Mouse (Mus musculus) T-helper 17 cell (primary cell): Measurements from ENCODE around the gene Gm28230.

ENCODE experiments used
- in situ Hi-C, 2 experiments: fragments of 300-600 bp; cut with MboI, MseI; formaldehyde crosslinking; loops; 1 replicate in 1 of 2; 2 replicates in 1 of 2; pipeline ENCODE4 v1.15.1; 2025; ENCODE audit warnings: high pct_unique_total_duplicates in 2 of 2

The Gm28230 gene

DNA sequence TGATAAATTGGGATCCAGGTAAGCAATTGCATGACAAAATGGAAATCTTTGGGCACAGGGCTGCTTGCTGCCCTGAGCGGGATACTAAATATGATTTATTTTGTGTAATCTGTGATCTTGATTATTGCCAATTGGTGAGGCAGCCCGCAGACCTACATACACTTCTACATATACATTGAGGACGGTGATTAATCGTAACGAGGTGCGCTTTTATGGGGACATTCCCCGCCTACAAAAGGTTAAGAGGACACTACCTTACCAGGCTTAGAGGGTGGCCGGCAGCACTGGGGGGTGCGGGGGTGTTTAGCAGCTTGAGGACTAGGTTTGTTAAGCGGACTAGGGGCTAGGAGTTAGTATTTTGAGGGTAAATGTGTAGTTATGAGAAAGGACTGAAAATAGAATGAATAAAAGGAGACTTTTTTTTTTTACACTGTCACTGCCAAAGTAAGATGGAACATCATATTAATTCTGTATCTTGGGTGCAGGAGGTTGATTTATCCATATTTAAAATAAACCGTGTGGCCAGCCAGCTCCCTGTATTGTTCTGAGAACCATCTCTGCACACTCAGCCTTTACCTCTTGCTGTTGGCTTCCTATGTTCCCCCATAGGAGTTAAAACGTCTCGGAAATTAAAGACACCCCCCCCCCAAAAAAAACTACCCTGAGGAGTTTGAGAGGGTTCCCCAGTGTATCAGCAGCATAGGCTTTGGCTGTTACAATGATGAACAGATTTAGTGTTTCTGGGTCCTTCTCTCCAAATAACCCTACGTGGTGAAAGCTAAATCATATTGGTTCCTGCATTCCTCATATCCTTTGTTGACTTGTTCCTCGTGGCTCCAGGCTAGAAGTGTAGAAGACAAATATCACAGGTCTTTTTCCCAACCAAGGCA lies 10.4 kb downstream of the Gm28230 start:
- in situ Hi-C loops: loop anchor here in 1 of 2 experiments (25.0 kb wide), 2 partner anchors 850 to 1875 kb away; no protein-coding TSS in a partner anchor

- in situ Hi-C loops: loop anchor here in 1 of 2 experiments (25.0 kb wide), 2 partner anchors 850 to 1875 kb away; no protein-coding TSS in a partner anchor
Measured at GRCm38 (mm10) chr2:74737578-74738070, 11.1 kb downstream of the Gm28230 start.

DNA sequence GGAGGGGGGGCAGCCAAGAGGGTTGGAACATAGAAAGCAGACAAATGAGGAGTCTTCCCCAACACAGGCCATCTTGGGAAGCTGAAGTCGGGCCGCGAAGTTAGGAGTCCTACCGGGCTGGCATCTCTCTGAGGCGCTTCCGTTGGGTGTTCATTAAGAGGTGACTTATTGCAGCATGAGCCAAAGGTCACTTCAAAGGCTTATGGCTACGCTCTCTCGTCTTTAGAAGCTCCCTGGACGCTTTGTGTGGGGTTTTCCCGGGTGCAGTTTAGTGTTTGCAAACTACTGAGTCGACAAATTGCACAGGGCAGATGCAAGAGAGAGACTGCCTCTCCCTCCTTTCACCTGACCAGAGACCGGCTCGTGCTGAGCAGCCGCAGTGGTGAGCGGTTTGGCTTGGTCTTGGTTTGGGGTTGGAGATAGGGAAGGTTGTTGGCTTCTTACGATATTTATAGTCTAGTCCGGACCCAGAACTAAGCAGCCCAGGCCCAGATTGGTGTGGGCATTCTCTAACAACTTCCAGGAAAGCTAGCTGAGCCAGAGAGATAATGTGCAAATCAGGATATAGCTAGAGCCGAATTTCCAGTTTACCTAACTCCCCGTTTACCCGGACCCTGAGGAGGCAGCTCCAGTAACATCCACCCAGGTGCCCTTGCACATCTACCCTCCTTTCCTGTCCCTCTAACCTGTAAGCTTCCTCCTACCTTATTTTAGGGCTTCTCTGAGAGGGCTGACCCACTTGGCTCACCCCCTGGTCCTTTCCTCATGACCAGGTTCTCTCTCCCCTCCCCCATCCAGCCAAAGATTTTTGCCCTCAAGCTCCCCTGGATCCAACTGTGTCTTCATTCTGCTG lies 12.3 kb downstream of the Gm28230 start:
- in situ Hi-C loops: loop anchor here in 1 of 2 experiments (25.0 kb wide), 2 partner anchors 848 to 1877 kb away; no protein-coding TSS in a partner anchor

DNA sequence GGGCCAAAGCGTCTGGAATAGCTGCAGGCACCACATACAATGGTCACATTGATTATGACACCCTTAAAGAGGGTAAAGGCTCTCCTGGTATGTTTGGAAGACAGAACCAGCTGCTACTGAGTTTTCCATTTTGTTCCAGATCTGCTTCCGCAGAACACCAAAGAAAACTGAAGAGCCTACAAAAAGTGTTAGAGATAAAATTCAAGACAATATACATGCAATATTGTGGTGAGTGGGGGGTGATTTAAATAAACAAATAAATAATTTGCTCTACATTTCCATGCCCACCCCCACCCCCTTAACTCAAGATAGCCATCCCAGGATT lies 12.9 kb downstream of the Gm28230 start:
- in situ Hi-C loops: loop anchor here in 1 of 2 experiments (25.0 kb wide), 2 partner anchors 848 to 1877 kb away; no protein-coding TSS in a partner anchor

DNA sequence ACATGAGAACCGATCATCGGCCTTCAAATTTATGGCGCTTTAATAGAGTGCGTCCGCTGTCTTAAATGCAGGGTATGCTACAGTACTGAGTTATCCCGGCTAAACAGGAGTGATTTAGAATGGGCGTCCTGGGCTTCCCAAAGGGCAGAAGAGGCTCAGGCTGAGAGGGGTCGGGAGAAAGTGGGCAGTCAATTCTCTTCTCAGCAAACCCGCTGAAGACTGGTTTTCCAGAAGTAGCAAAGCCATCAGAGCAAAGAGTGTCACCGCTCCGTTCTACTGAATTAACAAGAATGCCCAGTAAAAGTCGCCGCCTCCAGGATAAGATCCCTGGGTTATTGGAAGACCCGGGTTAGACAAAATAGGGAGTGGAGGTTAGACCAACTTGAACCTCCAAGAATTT lies 13.3 kb downstream of the Gm28230 start:
- in situ Hi-C loops: loop anchor here in 1 of 2 experiments (25.0 kb wide), 2 partner anchors 847 to 1878 kb away; no protein-coding TSS in a partner anchor

DNA sequence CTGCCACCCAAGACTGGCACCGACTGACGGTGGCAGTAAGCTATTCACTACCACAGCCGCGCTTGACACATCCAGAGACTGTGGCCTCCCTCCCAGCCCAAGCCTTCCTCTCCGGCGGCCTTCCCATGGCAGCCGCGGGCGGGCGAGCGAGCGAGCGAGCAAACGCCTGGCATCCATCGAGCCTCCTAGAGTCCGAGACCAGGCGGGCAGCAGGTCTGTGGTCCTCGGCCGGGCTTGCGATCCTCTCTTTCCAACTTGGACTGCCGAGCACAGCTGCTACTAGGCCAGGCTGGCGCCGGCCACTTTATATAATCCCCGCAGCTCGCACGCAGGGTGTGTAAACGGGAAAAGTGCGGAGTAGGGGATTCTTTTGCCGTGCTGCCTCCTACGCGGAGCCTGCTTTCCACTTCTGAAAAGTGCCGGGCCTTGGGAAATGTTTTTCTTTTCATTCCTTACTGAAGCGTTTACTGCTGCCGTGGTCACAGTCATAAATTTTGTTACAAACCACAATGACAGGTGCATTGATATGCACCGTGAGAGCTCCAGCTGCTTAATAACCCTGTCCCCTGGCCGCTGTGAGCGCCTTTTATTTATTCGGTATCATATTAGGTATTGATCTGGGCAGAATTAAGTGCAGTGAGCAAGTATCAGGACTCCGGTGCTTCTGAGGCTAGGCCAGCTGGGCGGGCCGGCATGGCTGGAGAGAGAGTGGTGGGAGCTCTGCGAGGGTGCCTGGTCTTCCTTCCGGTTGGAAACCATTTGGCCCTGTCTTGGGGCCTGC lies 14.0 kb downstream of the Gm28230 start:
- in situ Hi-C loops: loop anchor here in 1 of 2 experiments (25.0 kb wide), 2 partner anchors 847 to 1878 kb away; no protein-coding TSS in a partner anchor

DNA sequence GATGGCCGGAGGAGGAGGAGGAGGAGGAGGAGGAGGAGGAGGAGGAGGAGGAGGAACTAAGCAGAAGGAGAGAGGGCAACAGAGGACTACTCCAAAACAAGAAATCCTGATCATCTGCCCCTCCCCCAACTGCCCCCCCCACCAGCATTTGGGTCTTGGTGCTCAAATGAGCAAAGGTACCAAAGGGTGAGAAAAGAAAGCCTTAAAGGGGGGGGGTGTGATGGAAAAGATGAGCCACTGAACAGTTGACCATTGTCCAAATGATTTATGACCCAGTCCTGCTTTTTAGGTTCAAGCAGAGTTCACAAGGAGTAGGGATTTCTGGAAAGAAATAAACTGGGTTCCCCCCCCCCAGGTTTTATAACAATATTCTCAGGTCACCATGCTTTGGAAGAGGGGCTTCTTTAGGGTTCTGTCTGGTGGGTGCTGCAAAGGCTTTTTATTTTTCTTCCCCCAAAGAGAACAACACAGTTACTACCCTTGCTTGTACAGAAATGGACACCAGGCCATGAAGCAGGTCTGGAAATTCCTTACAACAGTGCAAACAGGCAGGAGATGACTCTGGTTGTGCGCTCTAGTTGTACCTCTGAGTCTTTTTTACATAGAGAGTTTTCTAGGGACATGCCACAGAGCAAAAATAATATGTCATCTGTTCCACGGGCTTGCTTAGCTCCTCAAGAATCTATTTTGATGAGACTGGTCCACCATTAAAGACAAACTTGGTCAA lies 14.9 kb downstream of the Gm28230 start:
- in situ Hi-C loops: loop anchor here in 1 of 2 experiments (25.0 kb wide), 2 partner anchors 846 to 1879 kb away; no protein-coding TSS in a partner anchor

- in situ Hi-C loops: loop anchor here in 1 of 2 experiments (25.0 kb wide), 2 partner anchors 845 to 1880 kb away; no protein-coding TSS in a partner anchor
Measured at GRCm38 (mm10) chr2:74741979-74742277, 15.4 kb downstream of the Gm28230 start.

DNA sequence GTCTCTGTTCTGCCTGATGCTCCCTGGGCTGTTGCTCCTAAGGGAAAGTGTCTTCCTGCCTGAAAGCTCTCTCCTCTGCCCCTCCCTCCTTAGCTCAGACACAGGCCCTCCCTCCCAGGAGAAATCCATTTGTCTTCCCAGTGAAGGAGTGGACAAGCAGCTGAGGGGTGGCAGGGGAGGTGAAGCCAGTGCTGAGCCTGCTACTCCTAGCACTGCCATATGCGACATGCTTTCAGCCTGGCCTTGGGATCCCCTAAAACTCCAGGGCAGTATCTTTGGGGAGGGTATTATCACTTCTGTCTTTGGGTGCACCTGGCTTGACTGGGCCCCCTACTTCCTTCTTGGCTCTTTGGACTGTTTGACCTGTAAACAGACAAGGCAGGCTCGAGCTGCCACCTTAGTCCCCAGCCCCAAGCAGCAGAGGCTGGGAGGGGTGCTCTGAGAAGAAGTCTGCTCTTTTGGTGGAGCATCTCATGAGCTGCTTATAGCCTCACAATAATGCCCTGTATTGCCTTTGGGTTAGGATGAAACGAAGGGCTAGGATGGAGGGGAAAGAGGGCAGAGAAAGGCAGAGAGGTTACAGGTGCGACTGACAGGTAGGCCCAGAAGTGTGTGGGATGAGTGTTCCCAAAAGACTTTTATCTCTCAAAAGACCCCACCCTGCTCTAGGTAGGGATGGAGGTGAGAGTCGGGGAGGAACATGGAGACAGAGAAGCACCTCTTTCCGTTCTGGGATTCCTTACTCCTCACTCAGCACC lies 19.2 kb downstream of the Gm28230 start:
- in situ Hi-C loops: loop anchor here in 1 of 2 experiments (25.0 kb wide), 2 partner anchors 842 to 1883 kb away; no protein-coding TSS in a partner anchor

- in situ Hi-C loops: loop anchor here in 1 of 2 experiments (25.0 kb wide), 2 partner anchors 841 to 1884 kb away; no protein-coding TSS in a partner anchor
Measured at GRCm38 (mm10) chr2:74746298-74746921, 19.9 kb downstream of the Gm28230 start.

DNA sequence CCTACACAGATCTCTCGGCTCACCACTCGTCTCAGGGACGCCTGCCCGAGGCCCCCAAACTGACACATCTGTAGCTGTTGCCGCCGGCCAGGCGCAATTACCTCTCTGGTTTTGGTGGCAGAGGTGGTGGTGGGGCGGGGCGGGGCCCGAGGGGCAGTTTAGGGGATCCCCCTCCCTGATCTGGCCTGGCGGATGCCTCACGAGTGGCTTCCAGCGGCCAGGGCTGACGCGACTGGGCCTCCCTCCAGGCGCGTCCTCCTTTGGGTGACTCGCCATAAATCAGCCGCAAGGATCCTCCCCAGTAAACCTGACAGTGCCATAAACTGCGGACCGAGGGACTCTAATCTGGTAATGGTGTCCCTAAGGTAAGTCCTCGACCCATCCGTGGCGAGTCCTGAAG lies 20.5 kb downstream of the Gm28230 start:
- in situ Hi-C loops: loop anchor here in 1 of 2 experiments (25.0 kb wide), 2 partner anchors 840 to 1885 kb away; no protein-coding TSS in a partner anchor

DNA sequence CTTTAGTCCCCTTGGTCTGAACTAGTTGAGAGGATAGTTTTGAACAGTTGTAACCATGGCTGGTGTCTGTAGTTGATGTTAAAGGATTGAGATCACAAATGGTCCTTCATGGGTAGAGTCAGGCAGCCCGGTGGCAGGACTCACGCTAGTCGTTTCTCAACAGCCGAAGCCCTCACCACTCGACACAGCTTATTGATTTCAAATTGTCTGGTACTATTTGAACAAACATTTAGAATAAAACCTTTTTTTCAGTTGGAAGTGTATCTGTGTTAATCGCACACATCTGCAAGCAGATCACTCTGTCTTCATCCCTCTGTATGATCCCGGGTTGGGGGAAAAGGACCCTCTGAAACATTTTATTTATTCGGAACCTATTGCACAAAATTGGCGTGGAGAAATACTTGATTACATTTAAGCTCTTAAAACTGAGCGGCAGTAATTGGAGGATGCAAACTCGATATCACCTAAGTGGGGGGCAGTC lies 21.2 kb downstream of the Gm28230 start:
- in situ Hi-C loops: loop anchor here in 1 of 2 experiments (25.0 kb wide), 2 partner anchors 840 to 1885 kb away; no protein-coding TSS in a partner anchor

GRCm38 (mm10) chr2:74748436-74748995 lies 22.0 kb downstream of the Gm28230 start:
- in situ Hi-C loops: loop anchor here in 1 of 2 experiments (25.0 kb wide), 2 partner anchors 839 to 1886 kb away; no protein-coding TSS in a partner anchor

DNA sequence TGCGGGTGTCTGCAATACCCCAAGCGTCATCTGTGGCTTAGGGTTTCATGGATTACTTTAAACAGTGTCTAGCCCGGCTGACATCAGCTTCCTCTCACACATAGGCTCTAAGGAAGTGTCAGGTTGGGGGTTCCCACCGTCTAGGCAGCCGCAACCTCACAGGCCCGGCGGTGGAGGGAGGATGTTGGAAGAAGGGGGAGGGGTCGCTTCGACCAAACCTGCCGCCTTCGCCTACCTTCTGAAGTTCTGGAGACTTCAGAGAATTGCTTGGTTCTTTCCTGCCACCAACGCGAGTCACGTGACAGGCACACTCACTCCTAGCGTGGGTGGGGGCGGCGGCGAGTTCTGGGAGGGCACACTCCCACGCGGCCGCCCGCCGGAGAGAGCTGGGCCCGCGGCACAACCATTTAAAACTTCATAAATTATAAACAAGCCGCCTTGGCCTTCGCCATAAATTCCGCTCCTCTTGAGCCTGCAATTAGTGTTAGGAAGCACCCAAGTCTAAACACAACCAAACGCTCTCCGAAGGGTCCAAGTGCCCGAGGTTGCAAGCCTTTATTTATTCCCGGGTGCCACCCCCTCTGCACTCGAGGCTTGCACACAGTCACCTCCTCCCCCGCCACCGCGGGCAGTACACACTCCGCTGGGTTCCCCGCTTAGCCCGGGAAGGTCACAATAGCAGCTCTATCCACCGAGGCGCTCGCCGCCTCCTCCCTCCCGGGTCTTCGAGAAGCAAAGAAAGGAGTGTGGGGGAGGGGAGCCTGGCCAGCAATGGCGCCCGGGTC lies 23.0 kb downstream of the Gm28230 start:
- in situ Hi-C loops: loop anchor here in 1 of 2 experiments (25.0 kb wide), 2 partner anchors 838 to 1887 kb away; no protein-coding TSS in a partner anchor

DNA sequence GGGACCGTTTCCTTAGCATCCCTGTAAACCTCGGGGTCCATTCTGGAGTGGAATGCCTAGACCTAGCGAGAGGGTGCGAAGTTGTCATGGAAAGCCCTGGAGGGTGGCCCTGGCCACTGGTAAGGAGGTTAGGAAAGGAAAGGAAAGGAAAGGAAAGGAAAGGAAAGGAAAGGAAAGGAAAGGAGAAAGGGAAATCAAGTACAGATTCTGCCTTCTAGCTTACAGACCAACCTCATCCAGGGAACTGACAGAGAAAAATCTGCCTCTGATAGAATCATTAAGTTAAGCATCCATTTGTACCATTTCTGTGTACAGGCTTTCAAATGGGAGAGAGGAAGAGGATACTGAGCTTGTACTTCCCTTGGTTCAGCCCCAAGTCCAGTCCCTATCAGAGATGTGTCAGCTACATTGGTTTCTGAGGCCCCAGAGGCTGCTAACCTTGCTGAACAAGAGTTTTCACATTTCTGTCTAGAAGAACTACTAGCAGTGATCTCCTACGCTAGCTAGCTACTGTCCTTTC lies 24.3 kb downstream of the Gm28230 start:
- in situ Hi-C loops: no loop called here

- in situ Hi-C loops: no loop called here
Measured at GRCm38 (mm10) chr2:74751861-74752260, 25.3 kb downstream of the Gm28230 start.
